Mouse (Mus musculus): ENCODE data around the gene Rad51b. TPM values are rescaled to one million over a fixed set of nuclear protein-coding genes. Genes with fewer than 3 reads are reported as not detected.
A peak's percentile ranks its signal among the peaks of the same experiment; 100 is the strongest.

Rad51b gene
- total and polyA plus RNA-seq, 3 experiments, result 6.5 to 8.6 (median 8.5) TPM

GRCm38 (mm10) chr12:79780745-79781144, 483.7 kb downstream of the Rad51b start:
- in situ Hi-C loops (cut with MboI; ENCODE audit: low pct_ligation_motif_present, low pct_unique_long_range_greater_than_20kb, low sequenced_read_pairs) (no loop called here), dilution Hi-C loops (cut with MboI; ENCODE audit: extremely low pct_ligation_motif_present, extremely low pct_unique_long_range_greater_than_20kb, low sequenced_read_pairs) (no loop called here)
- H3K9me3 ChIP-seq (replicated peaks; ENCODE audit: low read length), result peaks cover 20% of the 10 kb centered on the region
- no peaks in the 10 kb centered on the region for H3K36me3 ChIP-seq (replicated peaks in 1 of 2; ENCODE audit: control insufficient read depth in 1 of 2, insufficient read depth in 1 of 2, low read length in 1 of 2)
- no peak overlapping the region for H3K9ac ChIP-seq (ENCODE audit: insufficient read depth, low read depth)
- peaks cover 0 to 5% of the 10 kb centered on the region in 2 experiments; a peak in 2 of 4 replicates for H3K4me1 ChIP-seq (ENCODE audit: control insufficient read depth in 1 of 2, insufficient read depth in 2 of 2)
- TF ChIP-seq TCF12 (IDR thresholded peaks at IDR 0.05; ENCODE audit: low read depth, low read length) (no peak), HCFC1 (IDR thresholded peaks at IDR 0.05; ENCODE audit: low read depth, low read length) (no peak), ZMIZ1 (IDR thresholded peaks at IDR 0.05; ENCODE audit: low read depth, low read length) (no peak), MYC (IDR thresholded peaks at IDR 0.05; ENCODE audit: low read depth, low read length) (no peak), UBTF (IDR thresholded peaks at IDR 0.05; ENCODE audit: low read depth, low read length) (no peak), RAD21 (IDR thresholded peaks at IDR 0.05; ENCODE audit: low read depth, low read length) (no peak), BHLHE40 (IDR thresholded peaks at IDR 0.05; ENCODE audit: low read depth, low read length) (no peak), NRF1 (IDR thresholded peaks at IDR 0.05; ENCODE audit: low read depth, low read length) (no peak), ZKSCAN1 (IDR thresholded peaks at IDR 0.05; ENCODE audit: borderline replicate concordance, low read depth, low read length) (no peak)
- no peaks in the 10 kb centered on the region for H3K79me2 ChIP-seq (replicated peaks; ENCODE audit: control insufficient read depth, extremely low read depth, insufficient read depth, poor library complexity, severe bottlenecking)
- no peak overlapping the region for H3K4me3 ChIP-seq (replicated peaks in 1 of 3; ENCODE audit: low read depth in 2 of 3, low read length in 2 of 3, poor library complexity in 1 of 3)
- H3K4me2 ChIP-seq (ENCODE audit: insufficient read depth, low read depth, poor library complexity, severe bottlenecking), result no peak overlapping the region
- no peak overlapping the region for H3K27ac ChIP-seq (ENCODE audit: insufficient read depth, low read depth)
- DNase-seq (ENCODE audit: extremely low read depth), result no peak
- H3K27me3 ChIP-seq (replicated peaks), result no peaks in the 10 kb centered on the region

- Histone ChIP-seq H3K36me3 (replicated peaks in 1 of 2; ENCODE audit: control insufficient read depth in 1 of 2, insufficient read depth in 1 of 2, low read length in 1 of 2) (no peaks in the 10 kb centered on the region), H3K27me3 (replicated peaks) (no peaks in the 10 kb centered on the region), H3K9ac (ENCODE audit: insufficient read depth, low read depth) (no peak overlapping the region), H3K4me1 (ENCODE audit: control insufficient read depth in 1 of 2, insufficient read depth in 2 of 2) (peaks cover 0 to under 1% of the 10 kb centered on the region in 2 experiments; a peak in 2 of 4 replicates), H3K27ac (ENCODE audit: insufficient read depth, low read depth) (no peak overlapping the region), H3K79me2 (replicated peaks; ENCODE audit: control insufficient read depth, extremely low read depth, insufficient read depth, poor library complexity, severe bottlenecking) (no peaks in the 10 kb centered on the region), H3K4me3 (replicated peaks in 1 of 3; ENCODE audit: low read depth in 2 of 3, low read length in 2 of 3, poor library complexity in 1 of 3) (no peak overlapping the region), H3K4me2 (ENCODE audit: insufficient read depth, low read depth, poor library complexity, severe bottlenecking) (no peak overlapping the region), H3K9me3 (replicated peaks; ENCODE audit: low read length) (peaks cover 20% of the 10 kb centered on the region)
- TF ChIP-seq CTCF (conservative IDR thresholded peaks at IDR 0.05 in 1 of 2, IDR thresholded peaks at IDR 0.05 in 1 of 2; ENCODE audit: low read depth in 2 of 2, low read length in 2 of 2) (peak; percentile 11 to 15; a peak in 1 of 4 replicates), SMC3 (IDR thresholded peaks at IDR 0.05; ENCODE audit: low read depth, low read length) (peak; percentile 7; the same call in 1 of the 2 replicates), POLR2AphosphoS2 (IDR thresholded peaks at IDR 0.05; ENCODE audit: low read depth, low read length) (no peak)
- in situ Hi-C loops (cut with MboI; ENCODE audit: low pct_ligation_motif_present, low pct_unique_long_range_greater_than_20kb, low sequenced_read_pairs), result no loop called here
- dilution Hi-C loops (cut with MboI; ENCODE audit: extremely low pct_ligation_motif_present, extremely low pct_unique_long_range_greater_than_20kb, low sequenced_read_pairs), result no loop called here
- no peak for DNase-seq (ENCODE audit: extremely low read depth)
Measured at GRCm38 (mm10) chr12:79781788-79782187, 484.7 kb downstream of the Rad51b start.

- Histone ChIP-seq H3K4me1 (ENCODE audit: control insufficient read depth in 1 of 2, insufficient read depth in 2 of 2) (no peaks in the 10 kb centered on the region), H3K9ac (ENCODE audit: insufficient read depth, low read depth) (no peak overlapping the region), H3K27me3 (replicated peaks) (no peaks in the 10 kb centered on the region), H3K4me3 (replicated peaks in 1 of 3; ENCODE audit: low read depth in 2 of 3, low read length in 2 of 3, poor library complexity in 1 of 3) (no peak overlapping the region), H3K36me3 (replicated peaks in 1 of 2; ENCODE audit: control insufficient read depth in 1 of 2, insufficient read depth in 1 of 2, low read length in 1 of 2) (no peaks in the 10 kb centered on the region), H3K27ac (ENCODE audit: insufficient read depth, low read depth) (no peak overlapping the region), H3K9me3 (replicated peaks; ENCODE audit: low read length) (peaks cover 20% of the 10 kb centered on the region), H3K4me2 (ENCODE audit: insufficient read depth, low read depth, poor library complexity, severe bottlenecking) (no peak overlapping the region), H3K79me2 (replicated peaks; ENCODE audit: control insufficient read depth, extremely low read depth, insufficient read depth, poor library complexity, severe bottlenecking) (no peaks in the 10 kb centered on the region)
- dilution Hi-C loops (cut with MboI; ENCODE audit: extremely low pct_ligation_motif_present, extremely low pct_unique_long_range_greater_than_20kb, low sequenced_read_pairs) (no loop called here), in situ Hi-C loops (cut with MboI; ENCODE audit: low pct_ligation_motif_present, low pct_unique_long_range_greater_than_20kb, low sequenced_read_pairs) (no loop called here)
- no peak for TF ChIP-seq NELFE (IDR thresholded peaks at IDR 0.05; ENCODE audit: low read depth, low read length)
- no peak for TF ChIP-seq ZMIZ1 (IDR thresholded peaks at IDR 0.05; ENCODE audit: low read depth, low read length)
- no peak for TF ChIP-seq HCFC1 (IDR thresholded peaks at IDR 0.05; ENCODE audit: low read depth, low read length)
- no peak for TF ChIP-seq RCOR1 (conservative IDR thresholded peaks at IDR 0.05; ENCODE audit: low read depth, low read length)
- no peak for TF ChIP-seq IRF4 (IDR thresholded peaks at IDR 0.05; ENCODE audit: low read depth, low read length)
- DNase-seq (ENCODE audit: extremely low read depth), result no peak
Measured at GRCm38 (mm10) chr12:79782444-79783117, 485.5 kb downstream of the Rad51b start.
